Mouse (Mus musculus) neural tube, embryonic 12.5 days (tissue): ENCODE measurements around the gene Mindy1. TPM values are rescaled to one million over a fixed set of nuclear protein-coding genes. Genes with fewer than 3 reads are reported as not detected.

Experiments
- ATAC-seq: fragments of 200-750 bp; cut with Nextera tagmentation; 2 replicates; pipeline ENCODE4 v1.8.0; 2017; ENCODE audit warnings: low read depth, mild to moderate bottlenecking, moderate TSS enrichment, moderate library complexity; ENCODE audit not compliant: low FRiP score
- H3K27ac ChIP-seq: fragments of 300-500 bp; sonication (generic); 2 replicates; pipeline ENCODE4 v1.5.1; 2016
- H3K27me3 ChIP-seq: fragments of 300-500 bp; sonication (generic); replicated peaks from 2 replicates; pipeline ENCODE4 v1.6.1; 2016; ENCODE audit warnings: mild to moderate bottlenecking
- H3K36me3 ChIP-seq: fragments of 300-500 bp; sonication (generic); 2 replicates; pipeline ENCODE4 v1.6.1; 2016; ENCODE audit warnings: mild to moderate bottlenecking
- H3K4me1 ChIP-seq: fragments of 300-500 bp; sonication (generic); 2 replicates; pipeline ENCODE4 v1.6.1; 2016
- H3K4me2 ChIP-seq: fragments of 300-500 bp; sonication (generic); replicated peaks from 2 replicates; pipeline ENCODE4 v1.6.1; 2016; ENCODE audit warnings: mild to moderate bottlenecking
- H3K4me3 ChIP-seq: fragments of 300-500 bp; sonication (generic); 2 replicates; pipeline ENCODE4 v1.5.1; 2016
- H3K9ac ChIP-seq: fragments of 300-500 bp; sonication (generic); 2 replicates; pipeline ENCODE4 v1.6.1; 2016; ENCODE audit warnings: mild to moderate bottlenecking
- H3K9me3 ChIP-seq: fragments of 300-500 bp; sonication (generic); 2 replicates; pipeline ENCODE4 v1.6.1; 2016; ENCODE audit warnings: mild to moderate bottlenecking
- WGBS: fragments of 180-500 bp; shearing (Covaris S2); methylation state at CpG from one replicate; pipeline ENCODE4 v1.1.7; 2016; 5-methylcytosine and 5-hydroxymethylcytosine counted together
- polyA plus RNA-seq: library from polyadenylated mRNA; unstranded; fragments of >200 nt; fragmentation: Nextera tagmentation; extraction: Ambion mirVana; gene quantifications from 2 replicates; pipeline ENCODE4 v1.2.1, GENCODE M21; 2016

Gene Mindy1
- polyA plus RNA-seq, 1 experiment from 2014 or later: 51.5 TPM

- 87% methylated on average over 4 of the region's 4 CpGs for WGBS
- Histone ChIP-seq H3K9ac (no peak overlapping the region), H3K4me2 (no peak overlapping the region), H3K27ac (no peak overlapping the region), H3K4me1 (no peaks in the 10 kb centered on the region), H3K9me3 (no peaks in the 10 kb centered on the region), H3K4me3 (no peak overlapping the region), H3K36me3 (0 out of 2 replicates have a peak, but pooled peaks cover 2% of the 10 kb centered on the region), H3K27me3 (no peaks in the 10 kb centered on the region)
- no peak for ATAC-seq
These were observed 25.1 kb downstream of the Mindy1 start for GRCm38 (mm10) chr3:95306244-95306643.

- no peak within 1 kb of the TSS for H3K27ac ChIP-seq
- H3K4me2 ChIP-seq: no peak within 1 kb of the TSS
- no peaks in the 10 kb centered on the region for H3K4me1 ChIP-seq
- H3K36me3 ChIP-seq: 0 out of 2 replicates have a peak, but pooled peaks cover 2% of the 10 kb centered on the region
- H3K4me3 ChIP-seq: no peak within 1 kb of the TSS
- no peaks in the 10 kb centered on the region for H3K27me3 ChIP-seq
- no peak within 1 kb of the TSS for H3K9ac ChIP-seq
- H3K9me3 ChIP-seq: no peaks in the 10 kb centered on the region
- no peak for ATAC-seq
- 70% methylated on average over 7 of the region's 7 CpGs for WGBS
These were observed 26.0 kb downstream of the Mindy1 start, which contains the start of gene Anxa9 for GRCm38 (mm10) chr3:95307100-95307499. Gene Anxa9 (minus strand): TSS chr3:95307176.

GRCm38 (mm10) chr3:95310496-95310895, 29.4 kb downstream of the Mindy1 start:
- Histone ChIP-seq H3K9me3 (no peaks in the 10 kb centered on the region), H3K4me1 (no peaks in the 10 kb centered on the region), H3K4me3 (no peak overlapping the region), H3K36me3 (0 out of 2 replicates have a peak, but pooled peaks cover 2% of the 10 kb centered on the region), H3K27ac (no peak overlapping the region), H3K4me2 (no peak overlapping the region), H3K9ac (no peak overlapping the region), H3K27me3 (no peaks in the 10 kb centered on the region)
- 68% methylated on average over 3 of the region's 3 CpGs for WGBS
- ATAC-seq: no peak

- Histone ChIP-seq H3K27me3 (no peaks in the 10 kb centered on the region), H3K36me3 (no peaks in the 10 kb centered on the region), H3K27ac (no peak overlapping the region), H3K4me3 (no peak overlapping the region), H3K4me1 (peaks cover 6% of the 10 kb centered on the region), H3K9ac (no peak overlapping the region), H3K4me2 (no peak overlapping the region), H3K9me3 (no peaks in the 10 kb centered on the region)
- ATAC-seq: no peak
- WGBS: 70% methylated on average over 9 of the region's 9 CpGs
These were observed 30.1 kb downstream of the Mindy1 start for GRCm38 (mm10) chr3:95310968-95311882.

GRCm38 (mm10) chr3:95312623-95313022, 31.5 kb downstream of the Mindy1 start:
- H3K4me1 ChIP-seq: peaks cover 17% of the 10 kb centered on the region
- 81% methylated on average over 6 of the region's 6 CpGs for WGBS
- no peak overlapping the region for H3K9ac ChIP-seq
- H3K36me3 ChIP-seq: no peaks in the 10 kb centered on the region
- H3K4me3 ChIP-seq: no peak overlapping the region
- no peaks in the 10 kb centered on the region for H3K9me3 ChIP-seq
- H3K27ac ChIP-seq: no peak overlapping the region
- no peaks in the 10 kb centered on the region for H3K27me3 ChIP-seq
- H3K4me2 ChIP-seq: no peak overlapping the region
- no peak for ATAC-seq

GRCm38 (mm10) chr3:95313476-95313875, 32.3 kb downstream of the Mindy1 start:
- ATAC-seq: no peak
- Histone ChIP-seq H3K9ac (no peak overlapping the region), H3K4me2 (0 out of 2 replicates have a peak overlapping the region, but pooled peaks have one; percentile 7), H3K4me3 (no peak overlapping the region), H3K27me3 (no peaks in the 10 kb centered on the region), H3K4me1 (peaks cover 20% of the 10 kb centered on the region), H3K36me3 (no peaks in the 10 kb centered on the region), H3K9me3 (no peaks in the 10 kb centered on the region), H3K27ac (no peak overlapping the region)
- WGBS: 44% methylated on average over 7 of the region's 7 CpGs

GRCm38 (mm10) chr3:95314075-95314474, 32.9 kb downstream of the Mindy1 start:
- 60% methylated on average over 6 of the region's 6 CpGs for WGBS
- H3K9ac ChIP-seq: peak overlapping the region; percentile 93; the same call in 1 of the 2 replicates
- H3K27ac ChIP-seq: no peak overlapping the region
- no peaks in the 10 kb centered on the region for H3K9me3 ChIP-seq
- H3K4me1 ChIP-seq: peaks cover 26% of the 10 kb centered on the region
- no peak for ATAC-seq
- H3K36me3 ChIP-seq: no peaks in the 10 kb centered on the region; the same call in 1 of the 2 replicates
- H3K4me3 ChIP-seq: no peak overlapping the region
- no peaks in the 10 kb centered on the region for H3K27me3 ChIP-seq
- H3K4me2 ChIP-seq: peak overlapping the region; percentile 76

GRCm38 (mm10) chr3:95314486-95315093, 33.4 kb downstream of the Mindy1 start, which contains the start of gene Cers2:
Gene Cers2 (plus strand): TSS chr3:95314791.
- H3K4me2 ChIP-seq: peak within 1 kb of the TSS; percentile 76
- peak within 1 kb of the TSS; percentile 93 for H3K9ac ChIP-seq
- no peaks in the 10 kb centered on the region; the same call in 1 of the 2 replicates for H3K36me3 ChIP-seq
- H3K4me1 ChIP-seq: peaks cover 27% of the 10 kb centered on the region
- 2% methylated on average over 27 of the region's 27 CpGs for WGBS
- H3K27ac ChIP-seq: peak within 1 kb of the TSS; percentile 72
- ATAC-seq: no peak; the same call in 1 of the 2 replicates
- peak within 1 kb of the TSS; percentile 87 for H3K4me3 ChIP-seq
- no peaks in the 10 kb centered on the region for H3K27me3 ChIP-seq
- H3K9me3 ChIP-seq: no peaks in the 10 kb centered on the region

- H3K4me1 ChIP-seq: peaks cover 27% of the 10 kb centered on the region
- peak; percentile 93 for ATAC-seq
- under 1% methylated on average over 71 of the region's 71 CpGs for WGBS
- H3K9me3 ChIP-seq: no peaks in the 10 kb centered on the region
- peak overlapping the region; percentile 72 for H3K27ac ChIP-seq
- H3K36me3 ChIP-seq: peaks cover 5% of the 10 kb centered on the region
- peak overlapping the region; percentile 93 for H3K9ac ChIP-seq
- peak overlapping the region; percentile 76 for H3K4me2 ChIP-seq
- H3K27me3 ChIP-seq: no peaks in the 10 kb centered on the region
- peak overlapping the region; percentile 87 for H3K4me3 ChIP-seq
These were observed 34.1 kb downstream of the Mindy1 start for GRCm38 (mm10) chr3:95315094-95315843.

- peaks cover 12% of the 10 kb centered on the region for H3K36me3 ChIP-seq
- WGBS: 14% methylated on average over 9 of the region's 9 CpGs
- peaks cover 27% of the 10 kb centered on the region for H3K4me1 ChIP-seq
- H3K27ac ChIP-seq: peak overlapping the region; percentile 72; the same call in 1 of the 2 replicates
- ATAC-seq: no peak
- no peaks in the 10 kb centered on the region for H3K9me3 ChIP-seq
- H3K9ac ChIP-seq: peak overlapping the region; percentile 93
- peak overlapping the region; percentile 76 for H3K4me2 ChIP-seq
- peak overlapping the region; percentile 87 for H3K4me3 ChIP-seq
- no peaks in the 10 kb centered on the region for H3K27me3 ChIP-seq
These were observed 34.9 kb downstream of the Mindy1 start for GRCm38 (mm10) chr3:95315844-95316550.

GRCm38 (mm10) chr3:95317414-95318080, 36.4 kb downstream of the Mindy1 start:
- Histone ChIP-seq H3K36me3 (peaks cover 28% of the 10 kb centered on the region), H3K9ac (no peak overlapping the region), H3K4me1 (peaks cover 27% of the 10 kb centered on the region), H3K9me3 (no peaks in the 10 kb centered on the region), H3K27ac (no peak overlapping the region), H3K27me3 (no peaks in the 10 kb centered on the region), H3K4me3 (no peak overlapping the region), H3K4me2 (peak overlapping the region; percentile 32; the same call in 1 of the 2 replicates)
- ATAC-seq: no peak
- 25% methylated on average over 12 of the region's 12 CpGs for WGBS
